12 mouse cellular contexts compared by ENCODE assay signal in genomic region chr5:33511529-33512252, GRCm38 (mm10).
DNase-seq lines count a peak whose midpoint lies in the region; ATAC-seq and TF ChIP-seq lines count a peak whose summit lies in the region.
"Had no signal": no experiment of that assay in that cellular context is flagged by ENCODE, and none has a peak within 500 bp of the region (broad histone marks: within the 10 kb centered on the region; RNA-seq: fewer than 3 reads in every experiment).

No protein-coding gene starts in this region.

- no peaks in the 10 kb centered on the region for H3K36me3 ChIP-seq in heart, embryonic 13.5 days
- no peaks in the 10 kb centered on the region for H3K36me3 ChIP-seq in forebrain, embryonic 12.5 days (replicated peaks)
- no peaks in the 10 kb centered on the region for H3K36me3 ChIP-seq in limb, embryonic 10.5 days
- no peaks in the 10 kb centered on the region for H3K36me3 ChIP-seq in neural tube, embryonic 13.5 days
- H3K36me3 ChIP-seq in kidney, adult 2 months (ENCODE audit: control insufficient read depth, insufficient read depth, low read length): no peaks in the 10 kb centered on the region
- H3K36me3 ChIP-seq: liver, embryonic 12.5 days had no signal

- no peak overlapping the region for H3K4me3 ChIP-seq in heart, embryonic 13.5 days
- no peak overlapping the region for H3K4me3 ChIP-seq in forebrain, embryonic 12.5 days (replicated peaks)
- peak overlapping the region; percentile 25; the same call in 1 of the 2 replicates for H3K4me3 ChIP-seq in limb, embryonic 10.5 days
- peak overlapping the region; percentile 6; the same call in 1 of the 2 replicates for H3K4me3 ChIP-seq in neural tube, embryonic 13.5 days
- no peak overlapping the region for H3K4me3 ChIP-seq in kidney, adult 2 months (ENCODE audit: insufficient read depth, low read depth, low read length)
- H3K4me3 ChIP-seq: liver, embryonic 12.5 days had no signal

- H3K9ac ChIP-seq in heart, embryonic 13.5 days: no peak overlapping the region
- H3K9ac ChIP-seq in forebrain, embryonic 12.5 days: no peak overlapping the region
- peak overlapping the region; percentile 22 for H3K9ac ChIP-seq in neural tube, embryonic 13.5 days
- H3K9ac ChIP-seq: liver, embryonic 12.5 days had no signal

- peaks cover 4% of the 10 kb centered on the region; the same call in 1 of the 2 replicates for H3K4me1 ChIP-seq in heart, embryonic 13.5 days
- H3K4me1 ChIP-seq in forebrain, embryonic 12.5 days: peaks cover 28% of the 10 kb centered on the region
- H3K4me1 ChIP-seq in limb, embryonic 10.5 days: peaks cover 25% of the 10 kb centered on the region
- peaks cover 15% of the 10 kb centered on the region for H3K4me1 ChIP-seq in neural tube, embryonic 13.5 days (replicated peaks)
- no peaks in the 10 kb centered on the region for H3K4me1 ChIP-seq in kidney, adult 2 months (ENCODE audit: control insufficient read depth, insufficient read depth, low read length)
- H3K4me1 ChIP-seq: liver, embryonic 12.5 days had no signal

- H3K9me3 ChIP-seq in heart, embryonic 13.5 days: no peaks in the 10 kb centered on the region
- no peaks in the 10 kb centered on the region for H3K9me3 ChIP-seq in forebrain, embryonic 12.5 days
- H3K9me3 ChIP-seq in limb, embryonic 10.5 days (replicated peaks): no peaks in the 10 kb centered on the region
- H3K9me3 ChIP-seq in neural tube, embryonic 13.5 days: no peaks in the 10 kb centered on the region
- H3K9me3 ChIP-seq: liver, embryonic 12.5 days had no signal

- no peak for DNase-seq in heart, adult 8-10 months (ENCODE audit: low spot score)
- DNase-seq in limb, embryonic 10.5 days (ENCODE audit: low spot score): no peak
- no peak for DNase-seq in adipocyte (ENCODE audit: low spot score)
- no peak for DNase-seq in gastrocnemius, adult 18-20 months (ENCODE audit: low spot score)
- no peak for DNase-seq in kidney, adult 2 months
- DNase-seq: adrenal gland, postnatal 14 days; kidney, adult 11 months had no signal

- peaks cover 28% of the 10 kb centered on the region for H3K27me3 ChIP-seq in heart, embryonic 13.5 days (replicated peaks)
- H3K27me3 ChIP-seq in forebrain, embryonic 12.5 days: peaks cover 60% of the 10 kb centered on the region
- H3K27me3 ChIP-seq in limb, embryonic 10.5 days (ENCODE audit: low read depth, poor library complexity, severe bottlenecking): peaks cover 90% of the 10 kb centered on the region
- peaks cover 86% of the 10 kb centered on the region for H3K27me3 ChIP-seq in neural tube, embryonic 13.5 days
- no peaks in the 10 kb centered on the region for H3K27me3 ChIP-seq in kidney, adult 2 months (replicated peaks; ENCODE audit: control insufficient read depth, insufficient read depth, low read length)

- 64% methylated on average over 25 of the region's 25 CpGs for WGBS in heart, embryonic 13.5 days
- WGBS in forebrain, embryonic 12.5 days: 28% methylated on average over 25 of the region's 25 CpGs
- WGBS in limb, embryonic 10.5 days: 47% methylated on average over 25 of the region's 25 CpGs
- 38% methylated on average over 25 of the region's 25 CpGs for WGBS in neural tube, embryonic 13.5 days
- WGBS in kidney, adult 2 months: 78% methylated on average over 25 of the region's 25 CpGs

- TF ChIP-seq POLR2A in kidney, adult 2 months (IDR thresholded peaks at IDR 0.05; ENCODE audit: low read depth, low read length): no peak

- no peak for ATAC-seq in heart, embryonic 13.5 days (ENCODE audit: extremely low read depth, insufficient number of reproducible peaks, low FRiP score, low TSS enrichment)
- peak; percentile 58 for ATAC-seq in forebrain, embryonic 12.5 days (ENCODE audit: low FRiP score)
- ATAC-seq in neural tube, embryonic 13.5 days (ENCODE audit: low read depth): 0 out of 2 replicates have a peak, but pooled peaks have one; percentile 13
- ATAC-seq: liver, embryonic 12.5 days; Patski had no signal

- H3K4me2 ChIP-seq in heart, embryonic 13.5 days: peak overlapping the region; percentile 31; the same call in 1 of the 2 replicates
- H3K4me2 ChIP-seq in forebrain, embryonic 12.5 days: peak overlapping the region; percentile 41
- peak overlapping the region; percentile 43 for H3K4me2 ChIP-seq in neural tube, embryonic 13.5 days
- H3K4me2 ChIP-seq: liver, embryonic 12.5 days had no signal

- no peak overlapping the region for H3K27ac ChIP-seq in heart, embryonic 13.5 days (replicated peaks)
- no peak overlapping the region for H3K27ac ChIP-seq in forebrain, embryonic 12.5 days
- H3K27ac ChIP-seq in limb, embryonic 10.5 days: peak overlapping the region; percentile 26
- no peak overlapping the region for H3K27ac ChIP-seq in neural tube, embryonic 13.5 days (replicated peaks)
- H3K27ac ChIP-seq in kidney, adult 2 months (ENCODE audit: insufficient read depth, low read depth, low read length): no peak overlapping the region
- H3K27ac ChIP-seq: liver, embryonic 12.5 days had no signal

- no peak for TF ChIP-seq CTCF in kidney, adult 2 months (conservative IDR thresholded peaks at IDR 0.05; ENCODE audit: insufficient read depth, insufficient read length, low read depth, low read length)

Comparison
In these comparisons a context has a peak if more than half of its experiments do, and no peak if none do; other contexts are left out.
1. H3K4me3 ChIP-seq: peak in limb, embryonic 10.5 days (single experiment) and neural tube, embryonic 13.5 days (single experiment); none in heart, embryonic 13.5 days (single experiment), forebrain, embryonic 12.5 days (single experiment) and kidney, adult 2 months (single experiment).
2. Peak in every context shown above with its lines, with median percentiles within 50 percentile points of each other: H3K4me2 ChIP-seq.